Mouse (Mus musculus): Measurements from ENCODE around the gene Exoc6b. TPM values are rescaled to one million over a fixed set of nuclear protein-coding genes. Genes with fewer than 3 reads are reported as not detected.
A peak's percentile ranks its signal among the peaks of the same experiment; 100 is the strongest.

Gene Exoc6b
- polyA plus RNA-seq, 1 experiment from 2014 or later = 43.7 TPM

DNA sequence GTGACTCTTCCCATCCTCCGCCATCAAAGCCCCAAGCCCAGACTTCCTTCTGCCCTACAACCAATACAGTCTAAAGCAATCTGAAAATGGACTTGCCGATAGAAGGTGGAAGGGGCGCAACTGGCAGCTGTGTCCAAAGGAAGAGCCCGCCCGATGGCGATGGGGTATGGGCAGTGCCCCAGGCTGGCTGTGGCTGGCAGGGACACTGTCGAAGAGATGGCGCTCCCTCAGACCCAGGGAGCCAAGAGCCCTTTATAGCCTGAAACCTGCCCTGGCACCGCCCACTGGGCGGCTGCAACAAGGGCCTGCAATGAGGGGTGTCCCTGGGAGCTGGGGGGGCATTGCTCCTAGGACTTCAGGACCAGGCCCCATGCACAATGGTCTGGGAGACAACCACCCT, 475.6 kb downstream of the Exoc6b start, which contains the start of gene Cyp26b1:
TSS of gene Cyp26b1 (minus strand) at position 216 of the 400 bp plus-strand sequence.
- Histone ChIP-seq H3K4me2 (no peak within 1 kb of the TSS; the same call in 1 of the 2 replicates), H3K27ac (no peak within 1 kb of the TSS), H3K27me3 (peaks cover 58% of the 10 kb centered on the region), H3K9ac (no peak within 1 kb of the TSS), H3K4me1 (peaks cover 28% of the 10 kb centered on the region), H3K36me3 (replicated peaks) (no peaks in the 10 kb centered on the region), H3K9me3 (no peaks in the 10 kb centered on the region), H3K4me3 (replicated peaks) (no peak within 1 kb of the TSS)
- WGBS = 81% methylated on average over 10 of the region's 10 CpGs
- no peak for ATAC-seq (ENCODE audit: low FRiP score)

DNA sequence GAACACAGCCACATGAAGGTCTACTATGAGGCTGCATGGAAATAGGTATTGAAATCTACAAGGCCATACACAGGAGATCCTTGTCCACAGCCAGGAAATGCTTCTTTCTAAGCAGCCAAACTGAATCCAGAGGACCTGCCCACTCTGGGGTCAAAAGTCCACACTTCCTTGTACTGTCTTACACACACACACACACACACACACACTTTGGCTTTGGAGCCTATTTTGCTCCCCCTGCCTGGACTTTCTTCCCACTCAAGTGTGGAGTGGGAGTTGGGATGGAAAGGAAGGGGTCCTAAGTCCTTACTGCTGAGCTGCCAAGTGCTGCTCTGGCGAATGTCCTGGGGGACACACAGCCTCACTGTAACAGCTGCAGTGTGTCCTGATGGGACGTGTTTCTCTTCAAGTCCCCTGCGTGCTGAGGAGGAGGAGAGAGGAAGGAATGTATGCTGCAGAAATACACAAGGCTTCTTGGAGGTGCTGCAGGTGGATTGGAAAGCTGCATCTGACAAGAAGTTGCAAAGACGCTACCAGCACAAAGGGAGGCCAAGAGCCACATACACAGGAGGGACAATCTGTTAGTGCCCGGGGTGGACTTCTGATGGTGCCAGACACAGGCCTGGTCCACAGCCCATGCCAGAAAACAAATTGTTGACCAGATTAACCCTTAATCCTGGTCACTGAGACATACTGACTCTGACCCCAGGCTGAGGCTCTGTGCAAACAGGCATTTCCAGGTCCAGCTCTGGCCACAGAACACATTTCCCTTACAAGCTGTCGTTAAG, 478.2 kb downstream of the Exoc6b start:
- Histone ChIP-seq H3K4me3 (replicated peaks) (no peak overlapping the region), H3K4me1 (peaks cover 51% of the 10 kb centered on the region), H3K9ac (no peak overlapping the region), H3K9me3 (no peaks in the 10 kb centered on the region), H3K27me3 (peaks cover 84% of the 10 kb centered on the region), H3K36me3 (replicated peaks) (no peaks in the 10 kb centered on the region), H3K4me2 (no peak overlapping the region), H3K27ac (no peak overlapping the region)
- no peak for ATAC-seq (ENCODE audit: low FRiP score)
- whole genome bisulfite sequencing = 77% methylated on average over 6 of the region's 6 CpGs

DNA sequence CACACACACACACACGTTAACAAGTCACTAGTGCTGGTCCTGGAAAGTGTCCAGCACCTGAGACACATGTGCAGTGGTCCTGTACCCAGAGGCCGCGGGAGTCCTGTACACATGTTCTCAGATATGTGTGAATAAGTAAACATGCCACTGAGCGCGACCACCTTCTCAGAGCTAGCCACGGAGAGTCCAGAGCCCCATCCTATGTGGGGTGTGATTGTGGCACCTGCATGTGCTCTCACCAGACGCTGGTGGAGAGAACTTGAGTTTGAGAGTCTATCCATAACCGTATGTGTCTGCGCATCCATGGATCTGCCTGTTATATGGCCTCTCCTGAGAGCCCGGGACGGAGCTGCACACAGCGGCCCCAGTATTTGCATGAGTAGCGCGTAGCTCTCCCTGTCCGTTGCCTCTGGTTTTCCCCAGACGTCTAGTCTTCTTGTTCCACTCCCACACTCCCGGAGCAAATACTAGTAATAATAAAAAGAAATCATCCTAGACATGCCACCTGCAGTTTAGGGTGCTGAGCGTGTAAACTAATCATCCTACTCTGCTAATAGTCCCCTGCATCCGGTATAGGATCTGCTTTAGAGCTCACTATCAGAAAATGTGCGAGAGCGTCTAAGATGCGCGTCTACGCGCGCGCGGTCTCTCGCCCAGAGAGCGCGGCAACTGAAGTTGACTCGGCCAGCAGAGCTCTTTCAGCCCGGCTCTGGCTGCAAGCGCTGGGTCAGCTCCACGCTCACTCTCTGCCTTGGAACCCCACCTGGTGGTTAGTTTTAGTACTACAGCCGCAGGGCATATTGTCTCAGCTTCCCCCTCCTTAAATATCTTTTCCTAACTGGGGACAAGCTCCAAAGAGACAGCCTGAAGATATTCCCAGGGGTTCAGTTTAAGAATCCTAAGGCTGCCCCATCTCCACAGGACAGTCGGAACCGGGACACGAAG, 479.3 kb downstream of the Exoc6b start:
- ATAC-seq (ENCODE audit: low FRiP score) = peak; percentile 72
- Histone ChIP-seq H3K9me3 (no peaks in the 10 kb centered on the region), H3K36me3 (replicated peaks) (no peaks in the 10 kb centered on the region), H3K4me1 (peaks cover 62% of the 10 kb centered on the region), H3K27ac (no peak overlapping the region), H3K4me2 (peak overlapping the region; percentile 91), H3K4me3 (replicated peaks) (peak overlapping the region; percentile 47), H3K27me3 (peaks cover 89% of the 10 kb centered on the region), H3K9ac (no peak overlapping the region)
- 3% methylated on average over 39 of the region's 39 CpGs for WGBS

DNA sequence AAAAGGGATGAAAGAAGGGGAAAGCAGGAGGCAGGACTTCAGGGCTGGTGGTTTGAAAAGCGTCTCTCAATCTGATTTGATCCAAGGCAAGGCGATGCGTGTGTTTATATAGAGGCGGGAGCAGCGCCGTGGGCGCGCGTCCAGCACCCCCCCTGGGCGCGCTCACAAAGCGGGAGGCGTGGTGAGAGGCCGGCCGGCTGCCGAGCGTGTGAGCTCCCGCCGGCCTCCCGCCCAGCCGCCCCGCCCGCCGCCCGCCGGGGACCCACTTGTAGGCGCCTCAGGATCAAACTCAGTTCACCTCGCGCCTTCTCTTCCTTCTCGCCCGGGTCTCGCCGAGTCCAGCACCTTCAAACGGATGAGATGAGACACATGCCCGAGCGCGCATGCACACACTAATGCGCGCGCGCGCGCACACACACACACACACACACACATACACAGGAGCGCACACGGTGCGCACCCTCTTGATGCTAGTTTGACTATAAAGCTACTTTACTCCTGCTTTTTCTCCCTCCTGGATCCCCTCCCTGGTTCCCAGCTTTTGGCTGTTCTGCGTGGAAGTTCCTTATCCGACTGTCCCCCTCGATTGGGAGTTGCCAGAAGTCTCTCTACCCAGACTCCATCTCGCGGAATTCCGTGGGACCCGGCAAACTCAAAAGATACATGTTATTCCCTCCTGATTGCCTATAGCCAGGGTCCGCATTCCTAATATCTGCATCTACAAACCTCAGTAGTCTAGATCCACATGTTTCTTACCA, 480.2 kb downstream of the Exoc6b start:
- H3K9ac ChIP-seq = peak overlapping the region; percentile 51
- H3K27ac ChIP-seq = no peak overlapping the region
- peak; percentile 40; the same call in 1 of the 2 replicates for ATAC-seq (ENCODE audit: low FRiP score)
- WGBS = 1% methylated on average over 33 of the region's 54 CpGs
- no peaks in the 10 kb centered on the region for H3K9me3 ChIP-seq
- H3K4me1 ChIP-seq = peaks cover 63% of the 10 kb centered on the region
- peaks cover 92% of the 10 kb centered on the region for H3K27me3 ChIP-seq
- no peaks in the 10 kb centered on the region for H3K36me3 ChIP-seq (replicated peaks)
- peak overlapping the region; percentile 47 for H3K4me3 ChIP-seq (replicated peaks)
- peak overlapping the region; percentile 91 for H3K4me2 ChIP-seq

DNA sequence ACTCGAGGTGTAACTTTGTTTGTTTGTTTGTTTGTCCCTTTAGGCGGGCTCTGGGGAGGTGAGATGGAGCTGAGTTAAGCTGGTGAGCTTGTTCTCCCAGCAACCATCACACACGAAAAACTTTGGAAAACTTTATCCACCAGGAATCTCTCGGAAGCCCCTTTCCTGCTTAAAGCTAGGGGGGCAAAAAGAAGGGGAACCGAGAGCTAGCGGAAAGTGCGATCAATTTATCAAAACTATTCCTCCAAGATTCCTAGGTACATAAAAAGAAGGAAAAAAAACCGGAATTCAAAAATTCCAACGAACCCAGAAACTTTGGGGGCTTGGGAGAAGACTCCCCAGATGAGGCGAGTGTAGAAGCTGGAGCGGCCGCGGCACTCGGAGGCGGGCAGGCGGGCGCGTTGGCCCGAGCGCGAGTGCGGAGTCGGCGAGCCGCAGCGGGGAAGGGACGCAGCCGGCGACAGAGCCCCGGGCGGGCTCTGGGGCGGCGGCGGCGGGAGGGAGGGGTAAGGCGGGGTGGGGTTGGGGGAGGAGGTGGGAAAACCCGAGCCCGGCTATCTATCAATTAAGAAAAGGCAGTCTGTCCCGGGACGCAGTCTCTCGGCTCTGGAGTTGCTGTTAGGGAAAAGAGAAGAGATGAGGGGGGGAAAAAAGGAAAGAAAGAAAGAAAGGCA, 481.0 kb downstream of the Exoc6b start:
- Histone ChIP-seq H3K9me3 (no peaks in the 10 kb centered on the region), H3K36me3 (replicated peaks) (no peaks in the 10 kb centered on the region), H3K4me1 (peaks cover 65% of the 10 kb centered on the region), H3K4me3 (replicated peaks) (peak overlapping the region; percentile 47), H3K27ac (no peak overlapping the region), H3K4me2 (peak overlapping the region; percentile 91), H3K9ac (peak overlapping the region; percentile 51), H3K27me3 (peaks cover 99% of the 10 kb centered on the region)
- WGBS = 0% methylated on average over 40 of the region's 41 CpGs
- no peak for ATAC-seq (ENCODE audit: low FRiP score)

DNA sequence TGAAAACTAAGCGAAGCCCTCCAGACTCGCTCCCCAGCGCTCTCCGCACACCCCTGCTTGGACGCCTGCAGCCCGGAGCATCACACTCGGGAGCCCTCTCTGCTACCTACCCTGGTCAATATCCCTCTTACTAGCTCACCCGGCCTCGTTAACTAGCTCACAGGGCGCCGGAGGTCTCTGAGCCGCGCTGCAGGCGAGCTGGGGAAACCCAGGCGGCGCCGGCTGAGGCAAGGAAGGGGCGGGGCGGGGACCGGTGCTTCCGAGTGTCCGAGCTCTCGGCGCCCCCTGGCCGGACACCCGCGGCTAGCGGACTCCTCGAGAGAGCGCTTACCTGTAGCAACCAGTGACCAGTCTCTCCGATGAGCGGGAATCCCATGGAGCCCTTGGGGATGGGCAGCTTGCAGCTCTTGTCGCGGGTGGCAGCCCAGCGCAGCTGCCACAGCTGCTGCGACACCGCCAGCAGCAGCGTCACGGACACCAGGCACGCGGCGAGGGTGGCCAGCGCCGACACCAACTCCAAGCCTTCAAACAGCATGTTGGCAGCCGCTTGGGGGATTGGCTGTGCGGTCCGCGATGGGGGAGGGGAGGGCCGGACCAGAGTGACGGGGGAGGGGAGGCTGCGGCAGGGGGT, 481.7 kb downstream of the Exoc6b start:
- H3K27ac ChIP-seq = no peak overlapping the region
- H3K9ac ChIP-seq = peak overlapping the region; percentile 51
- ATAC-seq (ENCODE audit: low FRiP score) = no peak
- H3K9me3 ChIP-seq = no peaks in the 10 kb centered on the region
- H3K27me3 ChIP-seq = peaks cover 100% of the 10 kb centered on the region
- H3K4me3 ChIP-seq (replicated peaks) = peak overlapping the region; percentile 47
- no peaks in the 10 kb centered on the region for H3K36me3 ChIP-seq (replicated peaks)
- peak overlapping the region; percentile 91 for H3K4me2 ChIP-seq
- WGBS = under 1% methylated on average over 51 of the region's 51 CpGs
- H3K4me1 ChIP-seq = peaks cover 72% of the 10 kb centered on the region

DNA sequence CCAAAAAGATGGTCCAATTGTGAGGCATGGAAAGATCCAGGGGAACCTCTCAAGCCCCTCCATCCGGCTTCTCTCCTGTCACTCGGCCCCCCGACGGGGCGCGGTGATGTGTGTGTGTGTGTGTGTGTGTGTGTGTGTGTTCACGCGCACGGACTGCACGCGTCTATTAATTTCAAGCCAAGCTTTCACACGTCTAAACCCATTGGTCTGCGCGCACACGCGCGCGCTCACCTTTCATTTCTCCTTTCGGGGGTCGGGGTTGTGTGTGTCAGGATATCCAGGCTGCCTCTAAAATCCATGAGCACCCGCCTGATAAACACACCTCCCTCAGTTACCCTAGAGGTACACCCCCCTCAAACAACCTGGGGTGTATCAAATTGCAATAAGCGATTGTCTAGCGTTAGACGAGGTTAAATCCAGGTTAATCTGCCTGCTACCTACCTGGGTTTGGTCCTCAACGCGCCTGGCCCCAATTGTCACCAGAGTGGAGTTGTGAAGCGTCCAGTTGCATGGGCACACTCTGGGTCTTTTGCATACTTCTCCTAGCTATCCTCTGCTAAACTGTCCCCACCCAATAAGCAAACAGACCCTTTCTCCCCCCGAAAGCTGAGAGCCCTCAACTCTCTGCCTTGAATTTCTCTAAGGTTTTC, 482.6 kb downstream of the Exoc6b start:
- H3K4me3 ChIP-seq (replicated peaks) = peak overlapping the region; percentile 47
- H3K4me1 ChIP-seq = peaks cover 72% of the 10 kb centered on the region
- ATAC-seq (ENCODE audit: low FRiP score) = no peak
- no peaks in the 10 kb centered on the region for H3K36me3 ChIP-seq (replicated peaks)
- under 1% methylated on average over 28 of the region's 28 CpGs for WGBS
- H3K27ac ChIP-seq = no peak overlapping the region
- H3K4me2 ChIP-seq = peak overlapping the region; percentile 91
- H3K9ac ChIP-seq = peak overlapping the region; percentile 51; the same call in 1 of the 2 replicates
- H3K27me3 ChIP-seq = peaks cover 100% of the 10 kb centered on the region
- no peaks in the 10 kb centered on the region for H3K9me3 ChIP-seq

DNA sequence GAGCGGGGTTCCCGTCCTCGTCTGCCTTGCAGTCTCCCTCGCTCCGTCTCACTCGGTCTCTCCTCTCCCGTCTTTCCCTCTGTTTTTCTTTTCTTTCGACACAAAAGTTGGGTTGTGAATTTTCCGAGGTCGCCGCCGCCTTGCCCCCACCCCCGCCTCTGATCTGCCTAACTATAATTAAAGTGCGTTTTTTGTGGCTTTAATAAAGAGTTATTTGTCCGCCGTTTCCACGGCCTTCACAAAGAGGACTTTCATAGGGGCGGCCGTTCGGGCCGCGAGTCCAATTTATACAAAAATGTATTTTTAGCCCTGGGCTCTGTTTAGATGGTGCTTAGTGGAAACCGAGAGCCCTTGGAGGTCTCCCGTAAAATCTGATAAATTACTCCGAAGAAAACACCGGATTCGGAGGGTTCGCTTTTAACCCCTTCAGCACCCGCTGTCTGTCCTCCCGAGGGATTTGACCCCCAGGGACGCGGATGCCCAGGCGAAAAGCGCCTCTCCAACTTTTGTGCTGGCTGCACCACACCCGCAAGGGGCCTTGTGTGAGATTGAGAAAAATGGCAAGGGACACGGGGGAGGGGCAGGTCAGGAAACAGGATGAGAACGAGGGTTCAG, 483.5 kb downstream of the Exoc6b start:
- H3K9ac ChIP-seq = no peak overlapping the region
- H3K27ac ChIP-seq = no peak overlapping the region; the same call in 1 of the 2 replicates
- WGBS = 0% methylated on average over 37 of the region's 37 CpGs
- no peaks in the 10 kb centered on the region for H3K36me3 ChIP-seq (replicated peaks)
- peak overlapping the region; percentile 91 for H3K4me2 ChIP-seq
- no peaks in the 10 kb centered on the region for H3K9me3 ChIP-seq
- peaks cover 72% of the 10 kb centered on the region for H3K4me1 ChIP-seq
- peak overlapping the region; percentile 47 for H3K4me3 ChIP-seq (replicated peaks)
- peaks cover 100% of the 10 kb centered on the region for H3K27me3 ChIP-seq
- no peak for ATAC-seq (ENCODE audit: low FRiP score)

DNA sequence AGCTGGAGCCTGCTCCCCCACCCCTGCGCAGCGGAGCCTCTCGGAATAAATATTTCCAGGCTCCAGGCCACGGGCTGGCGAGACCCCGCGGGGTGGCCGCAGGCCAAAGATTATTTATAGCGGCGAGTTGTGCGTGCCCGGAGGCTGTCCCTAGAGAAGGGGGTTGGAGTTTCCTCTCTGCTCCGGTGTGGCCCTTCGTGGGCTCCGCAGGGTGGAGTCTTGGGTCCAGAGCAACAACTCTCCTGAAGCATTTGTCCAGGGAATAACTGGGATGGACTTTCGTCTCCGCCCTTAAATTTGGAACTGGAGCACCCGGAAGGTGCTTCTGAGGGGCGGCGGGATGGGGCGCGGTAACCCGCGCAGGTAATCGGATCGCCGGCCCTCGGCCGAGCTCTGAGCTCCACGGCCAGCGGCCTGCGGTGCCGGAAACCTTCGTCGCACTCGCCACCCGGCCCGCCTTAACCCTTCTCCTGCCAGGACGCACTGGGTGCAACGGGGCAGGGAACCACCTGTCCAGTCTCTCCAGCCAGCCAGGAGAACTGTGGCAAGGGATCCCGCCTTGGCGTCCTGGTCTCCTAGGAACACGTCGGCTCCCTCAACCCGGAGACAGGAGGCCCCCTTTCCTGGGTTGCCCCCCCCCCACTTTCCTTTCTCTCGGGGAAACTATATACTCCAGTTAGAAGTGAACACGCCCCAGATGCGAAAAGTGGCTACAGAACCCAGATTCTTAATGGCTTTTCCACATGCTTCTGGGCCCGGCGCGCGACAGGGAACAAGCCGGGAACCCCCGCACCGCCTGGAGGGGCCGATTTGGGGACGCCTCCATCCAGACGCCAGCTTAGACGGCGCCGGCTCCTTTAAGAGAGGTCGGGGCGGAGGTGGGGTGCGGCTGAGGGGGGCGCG, 484.3 kb downstream of the Exoc6b start:
- H3K27ac ChIP-seq = peak overlapping the region; percentile 13; the same call in 1 of the 2 replicates
- WGBS = under 1% methylated on average over 66 of the region's 66 CpGs
- H3K36me3 ChIP-seq (replicated peaks) = no peaks in the 10 kb centered on the region
- no peaks in the 10 kb centered on the region for H3K9me3 ChIP-seq
- H3K4me2 ChIP-seq = peak overlapping the region; percentile 91
- ATAC-seq (ENCODE audit: low FRiP score) = no peak
- peak overlapping the region; percentile 47 for H3K4me3 ChIP-seq (replicated peaks)
- peaks cover 100% of the 10 kb centered on the region for H3K27me3 ChIP-seq
- peaks cover 70% of the 10 kb centered on the region for H3K4me1 ChIP-seq
- no peak overlapping the region for H3K9ac ChIP-seq
